Mouse (Mus musculus): ENCODE data around the gene Dtymk.
"Not testable (repeated sequence)": the region's sequence is repeated elsewhere in the genome, so short reads cannot be mapped to it uniquely, and the experiment has no call there.

Gene Dtymk

DNA sequence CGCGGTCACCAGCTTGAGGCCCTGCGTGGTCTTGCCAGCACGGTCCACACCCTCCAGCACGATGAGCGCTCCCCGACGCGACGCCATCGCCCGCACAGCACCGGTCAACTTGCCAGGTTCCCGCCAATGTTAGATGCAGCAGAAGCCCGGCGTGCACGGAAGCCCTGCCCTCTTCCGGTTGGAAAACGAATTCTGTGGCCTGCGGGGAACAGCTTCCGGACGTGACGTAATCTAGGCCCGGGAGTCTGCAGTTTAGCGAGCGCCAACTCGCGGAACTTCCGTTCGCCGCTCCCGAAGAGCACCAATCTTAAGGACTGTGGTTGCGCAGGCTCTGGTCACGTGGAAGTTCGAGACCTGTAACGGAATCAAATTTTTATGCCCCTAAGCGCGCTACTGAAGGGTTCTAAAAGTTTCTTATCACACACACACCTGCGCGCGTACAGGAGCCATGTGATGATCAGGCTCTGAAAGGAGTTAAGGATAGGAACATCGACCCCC lies at the start of gene Dtymk:
Gene Dtymk (minus strand): TSS at position 194 of the 498 bp plus-strand sequence.
- peak; percentile 97 for DNase-seq (ENCODE audit: low spot score)

DNA sequence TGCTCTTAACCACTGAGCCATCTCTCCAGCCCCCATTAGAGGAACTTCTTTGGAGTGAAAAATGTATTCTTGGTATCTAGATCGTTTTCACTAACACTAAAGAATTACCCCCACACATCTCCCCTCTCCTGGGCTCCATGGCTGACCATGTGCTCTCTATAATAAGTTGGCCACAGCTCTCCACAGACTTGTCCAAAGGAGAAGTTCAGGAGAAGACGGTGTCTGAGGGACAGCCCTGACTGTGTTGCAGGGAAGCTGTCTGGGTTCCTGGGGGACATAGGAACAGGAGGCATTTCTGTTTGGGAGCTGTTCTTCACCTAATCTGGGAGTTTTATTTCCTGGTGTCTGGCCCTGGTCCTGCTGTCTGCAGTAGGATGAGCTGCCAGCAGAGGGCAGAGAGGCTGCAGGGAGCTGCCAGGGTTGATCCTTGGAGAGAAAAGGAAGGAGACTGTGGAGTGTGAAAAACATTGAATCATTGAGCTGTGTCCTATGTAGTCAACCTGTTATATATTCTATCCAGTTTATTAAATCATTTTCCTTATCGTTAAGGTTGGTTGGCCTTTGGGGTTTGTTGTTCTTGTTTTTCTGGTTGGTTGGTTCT lies 44.1 kb upstream of the Dtymk start:
- DNase-seq (ENCODE audit: low spot score): not testable (repeated sequence)

DNA sequence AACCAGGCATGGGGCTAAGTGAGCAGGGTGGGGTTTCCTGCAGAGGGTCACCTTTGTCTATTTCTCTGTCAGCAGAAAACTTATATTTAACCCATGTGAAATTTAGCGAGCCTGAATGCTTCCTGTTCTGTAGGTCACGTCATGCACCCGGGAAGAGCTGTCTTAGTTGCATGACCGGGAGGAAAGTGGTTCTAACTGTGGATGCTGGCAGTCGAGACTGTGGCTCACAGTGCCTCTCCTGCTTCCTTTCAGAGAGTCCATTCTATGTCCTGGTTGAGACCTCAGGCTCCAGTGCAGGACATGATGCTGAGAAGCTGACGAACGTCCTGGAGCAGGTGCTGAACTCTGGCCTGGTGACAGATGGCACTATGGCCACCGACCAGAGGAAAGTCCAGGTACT lies 36.8 kb upstream of the Dtymk start:
- not testable (repeated sequence) for DNase-seq (ENCODE audit: low spot score)

DNA sequence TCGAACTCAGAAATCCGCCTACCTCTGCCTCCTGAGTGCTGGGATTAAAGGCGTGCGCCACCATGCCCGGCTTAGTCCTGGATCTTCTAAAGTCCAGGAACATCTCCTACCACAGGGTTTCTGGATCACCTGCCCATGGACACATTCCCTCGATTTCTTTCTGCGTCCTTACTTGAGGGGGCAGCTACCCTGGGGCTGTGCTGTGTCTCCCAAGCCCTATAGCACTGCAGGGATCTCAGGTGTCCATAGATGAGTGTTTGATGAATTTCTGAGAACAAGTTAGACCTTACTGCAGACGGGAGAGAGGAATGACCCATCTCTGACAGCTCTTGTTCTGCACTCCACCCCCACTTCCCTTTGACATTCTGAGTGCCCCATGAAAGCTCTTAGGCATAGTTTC lies 35.6 kb upstream of the Dtymk start:
- no peak for DNase-seq (ENCODE audit: low spot score)

DNA sequence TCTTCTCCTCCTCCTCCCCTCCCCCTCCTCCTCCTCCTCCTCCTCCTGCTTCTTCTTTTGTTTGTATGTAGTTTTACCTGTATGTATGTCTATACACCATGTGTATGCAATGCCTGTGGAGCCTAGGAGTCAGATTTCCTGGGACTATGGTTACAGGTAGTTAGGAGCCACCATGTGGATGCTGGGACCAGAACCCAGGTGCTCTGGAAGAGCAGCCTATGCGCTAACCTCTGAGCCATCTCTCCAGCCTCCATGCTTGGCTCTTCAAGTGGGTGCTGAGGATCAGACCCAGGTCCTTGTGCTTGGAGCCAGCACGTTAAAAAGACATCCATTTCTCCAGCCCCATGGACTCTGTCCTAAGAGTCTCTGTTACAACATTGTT lies 34.8 kb upstream of the Dtymk start:
- DNase-seq (ENCODE audit: low spot score): no peak

DNA sequence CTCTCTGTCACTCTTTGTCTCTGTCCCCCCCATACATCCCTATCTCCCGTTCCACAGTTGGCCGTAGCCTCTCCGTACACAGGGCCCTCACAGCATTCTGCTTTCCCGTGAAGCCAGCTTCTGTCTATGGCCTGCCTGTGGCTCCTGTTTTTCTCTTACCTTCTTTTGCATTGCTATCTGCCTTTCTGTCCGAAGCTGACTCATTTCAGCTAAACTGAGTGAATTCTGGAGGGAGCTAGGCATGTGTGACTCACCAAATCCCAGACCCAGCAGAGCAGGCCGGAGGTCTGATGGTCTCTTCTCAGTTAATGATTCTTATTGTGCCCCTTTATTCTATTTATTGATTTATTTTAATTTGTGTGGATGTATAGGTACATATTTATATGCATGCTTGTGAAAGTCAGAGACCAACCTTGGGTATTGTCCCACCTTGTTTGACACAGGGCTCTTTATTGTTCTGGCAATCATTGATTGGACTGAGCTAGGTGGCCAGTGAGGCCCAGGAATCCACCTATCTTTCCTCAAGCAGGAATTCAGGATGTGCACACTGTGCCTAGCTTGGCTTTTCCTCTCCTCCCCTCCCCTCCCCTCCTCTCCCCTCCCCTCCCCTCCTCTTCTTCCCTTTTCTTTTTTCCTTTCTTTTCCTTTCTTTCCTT lies 34.3 kb upstream of the Dtymk start:
- no peak for DNase-seq (ENCODE audit: low spot score)

DNA sequence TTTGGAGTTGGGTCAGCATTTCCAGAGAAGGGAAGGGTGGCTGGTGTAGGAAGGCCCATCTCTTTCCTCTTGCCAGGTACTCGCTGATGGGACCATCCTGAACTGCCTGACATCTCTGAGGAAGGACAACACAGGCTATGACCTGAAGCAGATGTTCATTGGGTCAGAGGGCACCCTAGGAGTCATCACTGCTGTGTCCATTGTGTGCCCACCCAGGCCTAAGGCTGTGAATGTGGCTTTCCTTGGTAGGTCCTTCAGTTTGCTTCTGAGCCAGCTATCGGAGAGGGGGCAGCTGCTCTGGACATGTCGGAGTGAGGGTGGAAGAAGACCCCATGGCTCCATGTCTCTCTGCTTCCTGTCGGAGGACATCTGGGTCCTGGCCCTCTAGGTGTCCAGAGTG lies 33.5 kb upstream of the Dtymk start:
- DNase-seq (ENCODE audit: low spot score): no peak

DNA sequence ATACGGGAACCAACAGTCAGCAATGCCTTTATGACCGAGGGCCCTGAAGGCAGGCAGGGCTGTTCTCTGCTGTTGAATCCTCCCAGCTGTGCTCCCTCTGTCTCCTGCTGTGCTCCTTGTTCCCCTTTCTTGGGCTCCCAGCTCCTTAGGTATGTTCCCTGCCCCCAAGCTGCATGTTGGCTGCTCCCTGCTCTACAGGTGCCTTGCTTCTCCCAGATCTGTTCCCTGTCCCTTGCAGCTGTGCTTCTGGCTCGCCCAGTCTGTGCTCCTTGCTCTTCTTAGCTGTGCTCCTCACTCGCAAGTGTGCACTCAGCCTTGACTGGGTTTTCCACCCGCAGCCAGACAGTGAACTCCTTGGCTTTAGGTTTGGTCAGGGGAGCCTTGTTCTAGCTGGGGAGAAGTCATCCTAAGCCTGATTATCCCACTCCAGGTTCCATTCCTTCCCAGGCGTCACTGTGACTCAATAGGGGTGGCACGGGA lies 33.0 kb upstream of the Dtymk start:
- DNase-seq (ENCODE audit: low spot score): no peak

DNA sequence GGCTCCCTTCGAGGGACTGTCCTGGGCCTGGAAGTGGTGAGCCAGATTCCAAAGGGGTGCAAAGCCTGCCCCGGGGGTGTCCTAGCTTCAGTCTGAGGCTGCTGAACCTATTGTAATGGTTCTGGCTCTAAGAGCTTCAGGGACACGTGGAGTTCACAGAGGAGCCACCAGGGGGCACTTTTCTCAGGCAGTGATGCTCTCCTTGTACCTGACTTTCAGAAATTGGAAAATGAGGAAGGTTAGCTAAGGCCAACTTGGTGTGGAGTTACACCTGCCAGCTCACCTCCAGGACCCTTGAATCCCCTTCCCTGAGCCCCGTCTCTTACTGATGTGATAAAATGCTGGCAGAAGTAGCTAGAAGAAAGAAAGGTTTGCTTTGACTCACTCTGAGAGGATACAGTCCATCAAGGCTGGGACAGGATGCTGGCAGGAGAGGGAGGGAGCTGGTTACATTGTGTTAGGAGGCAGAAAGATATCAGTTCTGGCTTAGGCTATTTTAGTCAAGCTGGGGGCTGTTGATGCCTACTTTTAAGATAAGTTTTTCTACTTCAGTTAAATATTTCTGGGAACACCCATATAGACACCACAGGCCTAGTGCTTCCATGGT lies 31.1 kb upstream of the Dtymk start:
- DNase-seq (ENCODE audit: low spot score): not testable (repeated sequence)

DNA sequence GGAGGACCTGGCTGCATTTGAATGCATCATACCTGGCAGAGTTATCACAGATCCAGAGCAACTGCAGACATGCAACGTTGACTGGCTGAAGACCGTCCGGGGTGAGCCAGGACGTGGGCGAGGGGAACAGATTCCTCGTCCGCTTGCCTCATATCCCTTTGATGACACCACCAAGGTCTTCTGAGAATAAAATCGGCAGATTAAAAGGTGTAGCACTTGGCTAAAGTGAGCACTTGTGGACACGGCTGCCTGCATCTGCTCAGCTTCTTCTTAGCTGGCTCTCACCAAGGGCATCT lies 24.8 kb upstream of the Dtymk start:
- no peak for DNase-seq (ENCODE audit: low spot score)

DNA sequence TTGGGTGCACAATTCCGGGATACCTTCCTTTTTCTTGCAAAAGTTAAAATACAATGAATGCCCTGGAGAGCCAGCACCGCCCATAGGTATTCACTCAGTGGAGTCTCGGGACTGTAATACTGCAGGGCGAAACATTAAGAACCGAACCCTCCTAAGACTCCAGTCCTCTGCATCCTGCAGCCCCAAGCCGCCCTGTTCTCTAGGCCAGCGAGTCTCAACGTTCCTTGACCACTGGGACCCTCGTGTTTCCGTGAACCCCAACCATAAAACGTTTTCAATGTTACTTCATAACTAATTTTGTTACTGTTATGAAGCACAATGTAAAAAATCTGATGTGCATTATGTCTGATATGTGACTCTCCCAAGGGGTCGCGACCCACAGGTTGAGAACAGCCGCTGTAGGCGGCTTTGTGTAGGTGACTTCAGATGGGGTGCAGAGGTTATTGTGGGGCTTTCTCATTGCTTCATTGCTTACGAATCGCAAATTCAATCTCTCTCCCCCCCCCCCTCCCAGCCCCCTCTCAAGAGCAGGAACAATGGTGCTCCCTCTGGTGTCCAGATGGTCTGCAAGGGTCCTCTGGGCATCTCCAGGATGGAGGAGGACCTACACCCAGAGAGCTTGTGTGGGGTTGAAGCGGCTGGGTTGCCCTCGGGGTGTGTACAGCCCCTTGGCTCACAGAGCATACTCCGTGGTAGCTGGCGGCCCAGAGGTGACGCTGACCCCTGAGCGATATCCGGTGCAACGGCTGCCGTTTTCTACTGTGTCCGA lies 24.2 kb upstream of the Dtymk start:
- peak; percentile 35 for DNase-seq (ENCODE audit: low spot score)

DNA sequence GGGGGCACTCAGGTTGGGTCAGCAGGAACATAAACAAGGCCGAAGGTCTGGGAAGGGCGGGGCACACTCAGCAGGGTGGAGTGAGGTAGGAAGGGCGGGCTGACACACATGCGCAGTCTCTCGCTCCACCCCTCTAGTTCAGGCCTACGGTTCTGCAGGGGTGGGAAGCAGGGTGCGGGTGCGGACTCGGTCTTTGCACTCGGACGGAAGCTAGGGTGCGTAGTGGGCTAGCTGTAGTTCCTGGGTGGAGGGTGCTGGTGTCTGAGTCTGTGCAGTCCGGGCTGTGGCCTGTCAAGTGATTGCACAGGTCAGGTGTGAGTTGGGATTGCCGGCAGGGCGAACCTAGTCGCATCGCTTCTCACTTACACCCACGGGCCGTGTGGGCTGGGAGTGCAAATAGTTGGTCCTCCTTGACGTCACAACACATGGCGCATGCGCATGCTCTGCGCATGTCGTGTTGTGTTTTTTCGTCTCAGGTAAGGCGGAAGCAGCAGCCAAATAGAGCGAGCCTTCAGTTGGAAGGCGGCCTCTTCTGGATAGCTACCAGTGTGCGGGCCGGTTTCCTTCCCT lies 23.5 kb upstream of the Dtymk start:
- DNase-seq (ENCODE audit: low spot score): peak; percentile 95

DNA sequence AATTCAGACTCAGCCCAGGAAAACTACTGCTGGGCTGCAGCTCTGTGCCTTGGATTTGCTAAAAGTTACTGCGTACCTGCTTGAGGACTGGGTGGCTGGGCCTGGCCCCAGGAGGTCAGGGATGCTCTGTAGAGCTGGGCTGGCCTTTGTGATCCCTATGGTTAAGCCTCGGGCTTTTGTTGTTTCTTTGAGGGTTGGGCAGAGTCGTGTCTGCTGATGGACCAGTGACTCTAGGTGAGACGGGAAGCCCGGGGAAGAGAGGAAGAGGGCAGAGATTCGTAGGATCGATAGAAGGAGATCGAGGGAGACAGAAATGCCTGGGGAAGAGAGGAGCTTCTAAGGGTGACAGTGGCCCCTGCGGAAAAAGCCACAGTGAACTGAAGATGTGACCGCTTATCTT lies 22.9 kb upstream of the Dtymk start, which contains the start of gene D2hgdh:
Gene D2hgdh (plus strand): TSS at position 301 of the 400 bp plus-strand sequence.
- no peak for DNase-seq (ENCODE audit: low spot score)

DNA sequence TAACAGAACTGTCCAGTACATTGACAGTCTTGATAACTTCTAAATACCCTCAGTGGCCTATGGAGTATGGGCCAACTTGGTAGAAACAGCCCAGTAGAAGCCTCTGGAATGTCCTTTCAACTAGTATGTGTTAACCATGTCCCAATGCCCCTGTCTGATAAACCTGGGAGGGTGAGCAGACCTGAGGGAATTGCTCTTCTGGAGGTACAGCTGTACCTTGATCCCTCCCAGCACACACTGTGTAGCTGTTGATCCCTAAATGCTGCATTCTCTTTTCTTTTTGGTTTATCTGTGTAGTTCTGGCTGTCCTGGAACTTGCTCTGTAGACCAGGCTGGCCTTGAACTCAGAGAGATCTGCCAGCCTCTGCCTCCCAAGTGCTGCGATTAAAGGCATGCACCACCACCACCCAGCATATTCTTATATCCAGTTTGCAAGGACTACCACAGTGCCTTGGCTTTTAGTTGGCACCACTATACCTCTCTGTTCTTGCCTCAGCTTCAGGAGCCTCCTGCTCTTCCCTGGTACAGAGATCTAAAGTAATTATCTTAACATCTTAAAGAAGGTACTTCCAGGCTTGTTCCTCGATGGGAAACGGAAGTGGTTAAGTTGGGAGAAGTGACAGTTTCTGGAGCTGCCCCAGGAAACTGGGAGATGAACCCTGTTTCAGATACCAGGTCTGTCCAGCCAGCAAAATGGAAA lies 22.2 kb upstream of the Dtymk start:
- no peak for DNase-seq (ENCODE audit: low spot score)

DNA sequence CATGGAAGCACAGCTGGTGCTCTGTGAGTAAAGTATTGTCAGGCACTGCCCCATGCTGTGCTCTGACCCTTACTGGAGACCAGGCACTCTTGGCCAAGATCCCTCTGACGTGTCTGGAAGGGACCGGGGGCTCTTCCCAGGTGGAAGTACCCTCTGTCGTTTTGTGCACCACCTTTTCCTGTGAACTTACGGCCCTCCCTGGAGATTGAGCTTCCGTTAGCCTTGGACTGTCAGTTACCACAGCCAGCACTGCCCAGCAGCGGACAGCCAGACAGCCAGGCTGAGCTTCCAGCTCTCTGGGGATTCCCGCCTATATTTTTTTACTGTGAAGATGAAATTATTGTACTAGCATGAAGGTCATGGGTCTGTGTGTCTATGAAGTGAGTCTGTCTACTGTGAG lies 17.0 kb upstream of the Dtymk start:
- no peak for DNase-seq (ENCODE audit: low spot score)

DNA sequence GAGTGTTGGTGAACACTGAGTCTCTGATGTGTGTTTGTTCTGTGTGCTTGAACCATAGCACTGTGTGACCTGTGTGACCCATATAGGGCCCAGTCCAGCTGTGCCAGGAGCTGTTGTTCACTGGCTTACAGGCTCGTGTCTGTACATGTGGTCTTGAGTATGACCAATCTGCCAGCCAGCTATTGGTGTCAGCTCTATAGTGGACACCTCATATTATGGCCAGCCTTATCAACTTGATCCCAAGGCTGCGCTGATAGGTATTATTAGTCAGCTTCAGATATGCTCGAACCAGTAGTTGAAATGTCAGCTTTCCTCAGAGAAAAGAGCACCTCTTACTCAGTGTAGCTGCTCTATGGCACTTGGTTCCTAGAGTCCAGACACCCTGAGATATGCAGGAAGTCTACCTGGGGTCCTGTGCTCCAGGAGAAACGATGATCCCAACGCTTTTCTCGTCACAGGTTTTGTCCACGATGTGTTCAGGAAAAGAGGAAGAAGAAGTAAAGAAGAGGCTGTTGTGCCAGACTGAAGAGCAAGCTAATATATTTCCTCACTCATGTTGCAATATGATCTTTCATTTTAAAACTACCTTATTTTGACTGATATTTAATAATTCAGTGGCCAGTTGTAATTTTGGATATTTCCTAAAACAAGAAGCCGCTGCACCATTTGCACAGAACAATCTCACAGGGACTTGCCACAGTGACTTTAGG lies 16.2 kb upstream of the Dtymk start:
- DNase-seq (ENCODE audit: low spot score): no peak

DNA sequence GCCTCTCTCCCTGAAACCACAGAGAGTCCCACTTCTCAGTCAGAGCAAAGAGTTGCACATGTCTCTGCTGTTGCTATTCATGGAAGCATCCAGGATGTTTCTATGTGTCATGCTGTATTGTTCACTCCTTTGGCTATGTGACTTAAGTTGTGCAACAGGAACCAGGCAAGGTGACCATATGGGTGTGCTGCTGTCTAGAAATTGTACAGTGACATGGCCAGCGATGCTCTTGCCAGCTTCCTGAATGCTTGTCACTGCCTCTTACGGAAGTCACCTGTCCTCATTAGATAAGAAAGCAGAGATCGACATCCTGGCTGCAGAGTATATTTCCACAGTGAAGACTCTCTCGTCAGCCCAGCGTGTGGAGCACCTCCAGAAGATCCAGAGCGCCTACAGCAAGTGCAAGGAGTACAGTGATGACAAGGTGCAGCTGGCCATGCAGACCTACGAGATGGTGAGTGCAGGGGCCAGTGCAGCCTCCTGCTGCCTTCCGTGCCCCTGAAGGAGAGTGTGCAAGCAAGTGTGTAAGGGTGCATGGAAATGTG lies 9.8 kb upstream of the Dtymk start:
- no peak for DNase-seq (ENCODE audit: low spot score)

DNA sequence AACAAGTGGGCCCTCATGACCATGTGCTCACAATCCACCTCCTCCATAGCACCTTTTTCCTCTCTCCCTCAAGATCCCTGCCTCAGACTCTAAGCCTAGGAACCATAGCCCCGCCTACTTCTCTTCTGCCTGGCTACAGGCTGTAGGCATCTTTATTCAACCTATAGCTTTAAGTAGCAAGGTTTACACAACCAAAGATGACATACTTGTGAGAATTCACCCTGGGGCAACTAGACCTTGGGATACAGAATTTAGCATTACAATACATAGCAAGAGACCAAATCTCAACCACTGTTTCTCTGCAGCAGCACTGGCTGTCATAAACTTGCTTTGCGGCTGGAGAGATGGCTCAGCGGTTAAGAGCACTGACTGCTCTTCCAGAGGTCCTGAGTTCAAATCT lies 8.3 kb upstream of the Dtymk start:
- DNase-seq (ENCODE audit: low spot score): no peak

DNA sequence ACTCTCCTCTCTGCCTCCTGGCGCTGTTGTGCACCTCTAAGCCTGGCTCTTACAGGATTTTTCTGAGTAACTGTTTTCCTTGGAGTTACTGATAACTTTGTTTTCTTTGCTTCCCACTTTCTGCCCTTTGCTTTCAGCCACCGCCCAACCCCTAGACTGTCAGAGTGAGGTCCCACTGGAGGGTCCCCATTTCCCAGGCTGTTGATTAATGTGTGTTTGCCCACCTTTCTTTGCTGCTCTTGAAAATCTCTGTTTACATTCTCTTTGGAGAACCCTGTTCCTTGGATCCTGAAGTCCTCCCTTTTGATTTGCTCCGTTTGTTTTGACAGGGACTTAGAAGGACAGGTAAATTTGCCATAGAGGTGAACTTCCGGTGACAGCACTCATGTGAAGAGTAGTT lies 7.1 kb upstream of the Dtymk start:
- no peak for DNase-seq (ENCODE audit: low spot score)

DNA sequence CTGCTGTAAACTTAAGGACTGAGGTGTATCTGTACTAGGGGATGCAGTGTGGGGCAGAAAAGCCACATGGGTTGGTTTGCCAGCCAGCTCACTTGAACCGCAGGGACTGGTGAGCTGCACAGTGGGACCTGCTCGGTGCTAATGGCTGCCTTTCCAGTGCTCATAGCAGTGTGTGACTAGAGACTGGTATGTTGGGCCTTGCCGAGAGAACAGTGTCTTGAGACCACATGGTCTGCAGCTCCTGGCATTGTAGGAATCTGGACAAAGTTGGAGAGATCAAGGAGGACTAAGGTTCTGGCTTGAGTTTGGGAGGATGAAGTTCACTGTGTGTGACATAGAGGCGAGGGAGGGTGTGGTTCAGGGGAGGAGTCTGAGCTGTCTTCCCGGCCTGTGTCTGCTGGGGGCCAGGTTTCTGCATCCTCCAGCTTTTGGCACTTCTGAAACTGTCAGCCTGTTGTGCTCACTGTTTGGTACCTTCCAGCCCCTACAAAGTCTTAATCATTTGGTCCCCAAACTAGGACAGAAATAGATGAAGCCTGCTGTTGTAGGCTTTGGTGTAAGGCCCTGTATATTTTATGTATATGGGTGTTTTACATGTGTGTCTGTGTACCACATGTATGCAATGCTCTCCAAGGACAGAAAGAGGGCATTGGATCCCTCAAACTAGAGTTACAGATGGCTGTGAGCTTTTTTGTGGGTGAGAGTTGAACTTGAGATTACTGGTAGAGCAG lies 3.7 kb upstream of the Dtymk start:
- DNase-seq (ENCODE audit: low spot score): no peak

All from embryo, embryonic 10.5 days (tissue).